Mouse (Mus musculus): ENCODE measurements around the gene Olfr1023. TPM values are rescaled to one million over a fixed set of nuclear protein-coding genes. Genes with fewer than 3 reads are reported as not detected.

The Olfr1023 gene
- not detected for polyA plus RNA-seq (2014; fragmentation: Illumina TruSeq; extraction: RNeasy Lipid Tissue Mini Kit (QIAGEN cat#74804); ENCODE audit: insufficient read depth, low read depth, low replicate concordance)

GRCm38 (mm10) chr2:85885340-85885739 is at the start of gene Olfr1023:
Olfr1023 (plus strand) TSS chr2:85885640.

GRCm38 (mm10) chr2:85845383-85845782 is 40.1 kb upstream of the Olfr1023 start, which contains the start of gene Olfr1019:
Olfr1019 (minus strand) TSS chr2:85845483.

GRCm38 (mm10) chr2:85846730-85847129 is 38.7 kb upstream of the Olfr1023 start, which contains the start of gene Olfr1020:
Olfr1020 (plus strand) TSS chr2:85847030.

GRCm38 (mm10) chr2:85868294-85868693 is 17.1 kb upstream of the Olfr1023 start, which contains the start of gene Olfr1022:
Olfr1022 (plus strand) TSS chr2:85868594.

GRCm38 (mm10) chr2:85904952-85905351 is 19.5 kb downstream of the Olfr1023 start, which contains the start of gene Olfr1024:
Olfr1024 (minus strand) TSS chr2:85905052.

GRCm38 (mm10) chr2:85914893-85915292 is 29.5 kb downstream of the Olfr1023 start, which contains the start of gene Olfr1025-ps1:
Olfr1025-ps1 (plus strand) TSS chr2:85915193.

GRCm38 (mm10) chr2:85921258-85921657 is 35.8 kb downstream of the Olfr1023 start, which contains the start of gene Olfr1026:
Olfr1026 (plus strand) TSS chr2:85921558.

Other genes starting within 250 kb of the Olfr1023 start
- gene Olfr1002, start 234.9 kb upstream of the Olfr1023 start, polyA plus RNA-seq (2014; fragmentation: Illumina TruSeq; extraction: RNeasy Lipid Tissue Mini Kit (QIAGEN cat#74804); ENCODE audit: insufficient read depth, low read depth, low replicate concordance), result not detected
- gene Olfr154, start 221.2 kb upstream of the Olfr1023 start, polyA plus RNA-seq (2014; fragmentation: Illumina TruSeq; extraction: RNeasy Lipid Tissue Mini Kit (QIAGEN cat#74804); ENCODE audit: insufficient read depth, low read depth, low replicate concordance), result not detected
- not detected for gene Olfr1006, start 206.9 kb upstream of the Olfr1023 start, polyA plus RNA-seq (2014; fragmentation: Illumina TruSeq; extraction: RNeasy Lipid Tissue Mini Kit (QIAGEN cat#74804); ENCODE audit: insufficient read depth, low read depth, low replicate concordance)
- gene Olfr1008, start 196.2 kb upstream of the Olfr1023 start, polyA plus RNA-seq (2014; fragmentation: Illumina TruSeq; extraction: RNeasy Lipid Tissue Mini Kit (QIAGEN cat#74804); ENCODE audit: insufficient read depth, low read depth, low replicate concordance), result not detected
- gene Olfr1009, start 170.2 kb upstream of the Olfr1023 start, polyA plus RNA-seq (2014; fragmentation: Illumina TruSeq; extraction: RNeasy Lipid Tissue Mini Kit (QIAGEN cat#74804); ENCODE audit: insufficient read depth, low read depth, low replicate concordance), result not detected
- gene Olfr1012, start 122.9 kb upstream of the Olfr1023 start, polyA plus RNA-seq (2014; fragmentation: Illumina TruSeq; extraction: RNeasy Lipid Tissue Mini Kit (QIAGEN cat#74804); ENCODE audit: insufficient read depth, low read depth, low replicate concordance), result not detected
- not detected for gene Olfr1013, start 118.5 kb upstream of the Olfr1023 start, polyA plus RNA-seq (2014; fragmentation: Illumina TruSeq; extraction: RNeasy Lipid Tissue Mini Kit (QIAGEN cat#74804); ENCODE audit: insufficient read depth, low read depth, low replicate concordance)
- not detected for gene Olfr1014, start 112.9 kb upstream of the Olfr1023 start, polyA plus RNA-seq (2014; fragmentation: Illumina TruSeq; extraction: RNeasy Lipid Tissue Mini Kit (QIAGEN cat#74804); ENCODE audit: insufficient read depth, low read depth, low replicate concordance)
- not detected for gene Olfr1015, start 103.6 kb upstream of the Olfr1023 start, polyA plus RNA-seq (2014; fragmentation: Illumina TruSeq; extraction: RNeasy Lipid Tissue Mini Kit (QIAGEN cat#74804); ENCODE audit: insufficient read depth, low read depth, low replicate concordance)
- gene Olfr1016, start 83.1 kb upstream of the Olfr1023 start, polyA plus RNA-seq (2014; fragmentation: Illumina TruSeq; extraction: RNeasy Lipid Tissue Mini Kit (QIAGEN cat#74804); ENCODE audit: insufficient read depth, low read depth, low replicate concordance), result not detected
- gene Olfr1018, start 67.2 kb upstream of the Olfr1023 start, polyA plus RNA-seq (2014; fragmentation: Illumina TruSeq; extraction: RNeasy Lipid Tissue Mini Kit (QIAGEN cat#74804); ENCODE audit: insufficient read depth, low read depth, low replicate concordance), result not detected
- gene Olfr1019, start 40.2 kb upstream of the Olfr1023 start, polyA plus RNA-seq (2014; fragmentation: Illumina TruSeq; extraction: RNeasy Lipid Tissue Mini Kit (QIAGEN cat#74804); ENCODE audit: insufficient read depth, low read depth, low replicate concordance), result not detected
- gene Olfr1020, start 38.6 kb upstream of the Olfr1023 start, polyA plus RNA-seq (2014; fragmentation: Illumina TruSeq; extraction: RNeasy Lipid Tissue Mini Kit (QIAGEN cat#74804); ENCODE audit: insufficient read depth, low read depth, low replicate concordance), result not detected
- gene Olfr1022, start 17.0 kb upstream of the Olfr1023 start, polyA plus RNA-seq (2014; fragmentation: Illumina TruSeq; extraction: RNeasy Lipid Tissue Mini Kit (QIAGEN cat#74804); ENCODE audit: insufficient read depth, low read depth, low replicate concordance), result not detected
- gene Olfr1024, start 19.4 kb downstream of the Olfr1023 start, polyA plus RNA-seq (2014; fragmentation: Illumina TruSeq; extraction: RNeasy Lipid Tissue Mini Kit (QIAGEN cat#74804); ENCODE audit: insufficient read depth, low read depth, low replicate concordance), result not detected
- not detected for gene Olfr1025-ps1, start 29.6 kb downstream of the Olfr1023 start, polyA plus RNA-seq (2014; fragmentation: Illumina TruSeq; extraction: RNeasy Lipid Tissue Mini Kit (QIAGEN cat#74804); ENCODE audit: insufficient read depth, low read depth, low replicate concordance)
- not detected for gene Olfr1026, start 35.9 kb downstream of the Olfr1023 start, polyA plus RNA-seq (2014; fragmentation: Illumina TruSeq; extraction: RNeasy Lipid Tissue Mini Kit (QIAGEN cat#74804); ENCODE audit: insufficient read depth, low read depth, low replicate concordance)
- not detected for gene Olfr1028, start 64.8 kb downstream of the Olfr1023 start, polyA plus RNA-seq (2014; fragmentation: Illumina TruSeq; extraction: RNeasy Lipid Tissue Mini Kit (QIAGEN cat#74804); ENCODE audit: insufficient read depth, low read depth, low replicate concordance)
- not detected for gene Olfr1029, start 88.3 kb downstream of the Olfr1023 start, polyA plus RNA-seq (2014; fragmentation: Illumina TruSeq; extraction: RNeasy Lipid Tissue Mini Kit (QIAGEN cat#74804); ENCODE audit: insufficient read depth, low read depth, low replicate concordance)
- gene Olfr1030, start 93.6 kb downstream of the Olfr1023 start, polyA plus RNA-seq (2014; fragmentation: Illumina TruSeq; extraction: RNeasy Lipid Tissue Mini Kit (QIAGEN cat#74804); ENCODE audit: insufficient read depth, low read depth, low replicate concordance), result not detected
- gene Olfr1031, start 104.7 kb downstream of the Olfr1023 start, polyA plus RNA-seq (2014; fragmentation: Illumina TruSeq; extraction: RNeasy Lipid Tissue Mini Kit (QIAGEN cat#74804); ENCODE audit: insufficient read depth, low read depth, low replicate concordance), result not detected
- not detected for gene Olfr1032, start 119.9 kb downstream of the Olfr1023 start, polyA plus RNA-seq (2014; fragmentation: Illumina TruSeq; extraction: RNeasy Lipid Tissue Mini Kit (QIAGEN cat#74804); ENCODE audit: insufficient read depth, low read depth, low replicate concordance)
- 3.4 TPM for gene Olfr1033, start 135.0 kb downstream of the Olfr1023 start, polyA plus RNA-seq (2014; fragmentation: Illumina TruSeq; extraction: RNeasy Lipid Tissue Mini Kit (QIAGEN cat#74804); ENCODE audit: insufficient read depth, low read depth, low replicate concordance)
- 0.06 TPM for gene Olfr1034, start 160.2 kb downstream of the Olfr1023 start, polyA plus RNA-seq (2014; fragmentation: Illumina TruSeq; extraction: RNeasy Lipid Tissue Mini Kit (QIAGEN cat#74804); ENCODE audit: insufficient read depth, low read depth, low replicate concordance)
- not detected for gene Olfr1036, start 188.4 kb downstream of the Olfr1023 start, polyA plus RNA-seq (2014; fragmentation: Illumina TruSeq; extraction: RNeasy Lipid Tissue Mini Kit (QIAGEN cat#74804); ENCODE audit: insufficient read depth, low read depth, low replicate concordance)
- not detected for gene Olfr1037, start 201.7 kb downstream of the Olfr1023 start, polyA plus RNA-seq (2014; fragmentation: Illumina TruSeq; extraction: RNeasy Lipid Tissue Mini Kit (QIAGEN cat#74804); ENCODE audit: insufficient read depth, low read depth, low replicate concordance)

All from lung, adult 10 weeks (tissue).